Mouse (Mus musculus): ENCODE measurements at regions not wholly inside any gene's neighbourhood (a gene's known extent, or its start where the extent isn't known, plus 50 kb on each side); places are given as distances from the start of the nearest gene placed in this dataset.

- H3K9me3 ChIP-seq = no peaks in the 10 kb centered on the region
- no peaks in the 10 kb centered on the region for H3K36me3 ChIP-seq
- H3K9ac ChIP-seq (replicated peaks) = no peak overlapping the region
- 96% methylated on average over 2 of the region's 2 CpGs for WGBS
- ATAC-seq = no peak
- no peaks in the 10 kb centered on the region for H3K27me3 ChIP-seq
- no peaks in the 10 kb centered on the region for H3K4me1 ChIP-seq (replicated peaks)
- H3K4me3 ChIP-seq (replicated peaks) = no peak overlapping the region
- H3K27ac ChIP-seq = no peak overlapping the region
- no peak overlapping the region for H3K4me2 ChIP-seq (replicated peaks)
Measured at GRCm38 (mm10) chr1:186540070-186540469, 165.7 kb downstream of the Tgfb2 start.

GRCm38 (mm10) chr1:186538233-186538632, 167.6 kb downstream of the Tgfb2 start:
- no peaks in the 10 kb centered on the region for H3K9me3 ChIP-seq
- H3K27me3 ChIP-seq = no peaks in the 10 kb centered on the region
- no peaks in the 10 kb centered on the region for H3K36me3 ChIP-seq
- no peaks in the 10 kb centered on the region for H3K4me1 ChIP-seq (replicated peaks)
- no peak overlapping the region for H3K4me2 ChIP-seq (replicated peaks)
- no peak overlapping the region for H3K4me3 ChIP-seq (replicated peaks)
- no peak overlapping the region for H3K9ac ChIP-seq (replicated peaks)
- H3K27ac ChIP-seq = no peak overlapping the region
- no peak for ATAC-seq
- 81% methylated on average over 3 of the region's 3 CpGs for WGBS

- 94% methylated on average over 6 of the region's 6 CpGs for WGBS
- no peak overlapping the region for H3K27ac ChIP-seq
- no peaks in the 10 kb centered on the region for H3K9me3 ChIP-seq
- H3K9ac ChIP-seq (replicated peaks) = no peak overlapping the region
- H3K4me3 ChIP-seq (replicated peaks) = no peak overlapping the region
- no peaks in the 10 kb centered on the region for H3K27me3 ChIP-seq
- H3K4me1 ChIP-seq (replicated peaks) = no peaks in the 10 kb centered on the region
- no peaks in the 10 kb centered on the region for H3K36me3 ChIP-seq
- no peak overlapping the region for H3K4me2 ChIP-seq (replicated peaks)
- ATAC-seq = no peak
Measured at GRCm38 (mm10) chr1:186515976-186516375, 189.8 kb downstream of the Tgfb2 start.

GRCm38 (mm10) chr1:186515071-186515470, 190.7 kb downstream of the Tgfb2 start:
- Histone ChIP-seq H3K27me3 (no peaks in the 10 kb centered on the region), H3K36me3 (no peaks in the 10 kb centered on the region), H3K9me3 (no peaks in the 10 kb centered on the region), H3K9ac (replicated peaks) (no peak overlapping the region), H3K4me1 (replicated peaks) (no peaks in the 10 kb centered on the region), H3K4me3 (replicated peaks) (no peak overlapping the region), H3K4me2 (replicated peaks) (no peak overlapping the region), H3K27ac (no peak overlapping the region)
- 71% methylated on average over 2 of the region's 2 CpGs for WGBS
- ATAC-seq = no peak

GRCm38 (mm10) chr1:186513861-186514260, 191.9 kb downstream of the Tgfb2 start:
- Histone ChIP-seq H3K4me1 (replicated peaks) (no peaks in the 10 kb centered on the region), H3K9me3 (no peaks in the 10 kb centered on the region), H3K9ac (replicated peaks) (no peak overlapping the region), H3K27me3 (no peaks in the 10 kb centered on the region), H3K27ac (no peak overlapping the region), H3K4me2 (replicated peaks) (no peak overlapping the region), H3K36me3 (no peaks in the 10 kb centered on the region), H3K4me3 (replicated peaks) (no peak overlapping the region)
- no peak for ATAC-seq
- 65% methylated on average over 5 of the region's 5 CpGs for WGBS

GRCm38 (mm10) chr1:186510531-186510930, 195.3 kb downstream of the Tgfb2 start:
- Histone ChIP-seq H3K9me3 (no peaks in the 10 kb centered on the region), H3K27ac (no peak overlapping the region), H3K4me2 (replicated peaks) (no peak overlapping the region), H3K4me1 (replicated peaks) (no peaks in the 10 kb centered on the region), H3K4me3 (replicated peaks) (no peak overlapping the region), H3K36me3 (no peaks in the 10 kb centered on the region), H3K27me3 (no peaks in the 10 kb centered on the region), H3K9ac (replicated peaks) (no peak overlapping the region)
- ATAC-seq = no peak
- 32% methylated on average over 2 of the region's 2 CpGs for WGBS

- H3K36me3 ChIP-seq = no peaks in the 10 kb centered on the region
- H3K4me1 ChIP-seq (replicated peaks) = no peaks in the 10 kb centered on the region
- WGBS = 78% methylated on average over 7 of the region's 7 CpGs
- no peak overlapping the region for H3K4me2 ChIP-seq (replicated peaks)
- H3K4me3 ChIP-seq (replicated peaks) = no peak overlapping the region
- H3K27me3 ChIP-seq = no peaks in the 10 kb centered on the region
- H3K9ac ChIP-seq (replicated peaks) = no peak overlapping the region
- H3K9me3 ChIP-seq = no peaks in the 10 kb centered on the region
- H3K27ac ChIP-seq = no peak overlapping the region
- ATAC-seq = no peak
Measured at GRCm38 (mm10) chr1:186508358-186508757, 197.4 kb downstream of the Tgfb2 start.

- Histone ChIP-seq H3K4me3 (replicated peaks) (no peak overlapping the region), H3K9me3 (no peaks in the 10 kb centered on the region), H3K27ac (no peak overlapping the region), H3K27me3 (no peaks in the 10 kb centered on the region), H3K9ac (replicated peaks) (no peak overlapping the region), H3K4me2 (replicated peaks) (no peak overlapping the region), H3K36me3 (no peaks in the 10 kb centered on the region), H3K4me1 (replicated peaks) (no peaks in the 10 kb centered on the region)
- WGBS = 87% methylated on average over 8 of the region's 8 CpGs
- ATAC-seq = no peak
Measured at GRCm38 (mm10) chr1:186507956-186508355, 197.8 kb downstream of the Tgfb2 start.

- Histone ChIP-seq H3K27ac (no peak overlapping the region), H3K4me1 (replicated peaks) (no peaks in the 10 kb centered on the region), H3K9ac (replicated peaks) (no peak overlapping the region), H3K36me3 (no peaks in the 10 kb centered on the region), H3K9me3 (no peaks in the 10 kb centered on the region), H3K4me3 (replicated peaks) (no peak overlapping the region), H3K27me3 (no peaks in the 10 kb centered on the region), H3K4me2 (replicated peaks) (no peak overlapping the region)
- WGBS = 66% methylated on average over 7 of the region's 7 CpGs
- ATAC-seq = 0 out of 2 replicates have a peak, but pooled peaks have one; percentile 27
Measured at GRCm38 (mm10) chr1:186506517-186506916, 199.3 kb downstream of the Tgfb2 start.

- Histone ChIP-seq H3K27me3 (no peaks in the 10 kb centered on the region), H3K4me3 (replicated peaks) (no peak overlapping the region), H3K9me3 (no peaks in the 10 kb centered on the region), H3K27ac (no peak overlapping the region), H3K4me1 (replicated peaks) (no peaks in the 10 kb centered on the region), H3K9ac (replicated peaks) (no peak overlapping the region), H3K36me3 (no peaks in the 10 kb centered on the region), H3K4me2 (replicated peaks) (no peak overlapping the region)
- WGBS = 63% methylated on average over 1 of the region's 1 CpGs
- ATAC-seq = no peak
Measured at GRCm38 (mm10) chr1:186505912-186506311, 199.9 kb downstream of the Tgfb2 start.

GRCm38 (mm10) chr1:186505051-186505711, 200.6 kb downstream of the Tgfb2 start:
- Histone ChIP-seq H3K9ac (replicated peaks) (no peak overlapping the region), H3K27me3 (no peaks in the 10 kb centered on the region), H3K4me3 (replicated peaks) (no peak overlapping the region), H3K36me3 (no peaks in the 10 kb centered on the region), H3K4me2 (replicated peaks) (no peak overlapping the region), H3K9me3 (no peaks in the 10 kb centered on the region), H3K4me1 (replicated peaks) (no peaks in the 10 kb centered on the region), H3K27ac (no peak overlapping the region)
- WGBS = 67% methylated on average over 6 of the region's 6 CpGs
- ATAC-seq = no peak

GRCm38 (mm10) chr1:186501726-186502125, 204.1 kb downstream of the Tgfb2 start:
- Histone ChIP-seq H3K9ac (replicated peaks) (no peak overlapping the region), H3K4me2 (replicated peaks) (no peak overlapping the region), H3K9me3 (no peaks in the 10 kb centered on the region), H3K4me3 (replicated peaks) (no peak overlapping the region), H3K27ac (no peak overlapping the region), H3K36me3 (no peaks in the 10 kb centered on the region), H3K27me3 (no peaks in the 10 kb centered on the region), H3K4me1 (replicated peaks) (no peaks in the 10 kb centered on the region)
- ATAC-seq = no peak
- 81% methylated on average over 1 of the region's 1 CpGs for WGBS

- ATAC-seq = no peak
- no peaks in the 10 kb centered on the region for H3K9me3 ChIP-seq
- 64% methylated on average over 1 of the region's 1 CpGs for WGBS
- no peak overlapping the region for H3K4me2 ChIP-seq (replicated peaks)
- no peak overlapping the region for H3K4me3 ChIP-seq (replicated peaks)
- H3K9ac ChIP-seq (replicated peaks) = no peak overlapping the region
- H3K36me3 ChIP-seq = no peaks in the 10 kb centered on the region
- no peak overlapping the region for H3K27ac ChIP-seq
- H3K27me3 ChIP-seq = no peaks in the 10 kb centered on the region
- no peaks in the 10 kb centered on the region for H3K4me1 ChIP-seq (replicated peaks)
Measured at GRCm38 (mm10) chr1:186497872-186498271, 207.9 kb downstream of the Tgfb2 start.

Measured in midbrain, embryonic 13.5 days (tissue).